Mouse (Mus musculus): Measurements from ENCODE around the gene Camk1. TPM values are rescaled to one million over a fixed set of nuclear protein-coding genes. Genes with fewer than 3 reads are reported as not detected.

Camk1 gene
- total RNA-seq, 2 experiments from 2014 or later: 15.2 to 16.6 TPM

DNA sequence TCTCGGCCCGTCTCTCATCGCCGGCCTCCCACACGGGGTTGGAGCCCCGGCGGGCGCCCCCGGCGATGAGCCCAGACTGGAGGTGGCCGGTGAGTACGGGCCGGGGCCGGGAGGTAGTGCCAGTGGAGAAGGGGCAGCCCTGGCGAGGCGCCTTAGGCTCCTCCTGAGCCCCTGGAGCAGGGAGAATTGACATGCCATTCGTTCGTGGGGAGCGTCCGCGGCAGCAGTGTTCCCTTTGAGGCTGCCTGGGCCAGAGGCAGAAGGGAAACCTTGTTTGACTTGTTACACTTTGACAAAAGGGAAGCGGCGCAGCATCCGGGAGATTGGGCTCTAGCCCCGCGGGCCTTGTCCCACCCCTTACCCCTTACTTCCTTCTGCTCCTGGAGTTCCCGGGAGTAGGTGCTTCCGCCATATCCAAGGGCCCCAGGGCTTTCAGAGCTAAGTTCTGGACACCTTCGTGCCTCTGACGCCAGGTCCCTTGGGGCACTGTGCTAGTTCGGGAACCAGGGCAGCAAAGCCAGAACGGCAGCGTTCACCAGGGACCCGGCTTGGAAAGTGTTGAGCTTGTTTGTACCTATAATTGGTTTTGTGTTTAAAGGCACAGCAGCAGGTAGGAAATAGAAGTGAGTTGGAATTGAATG lies 36.2 kb downstream of the Camk1 start:
- ATAC-seq (replicated peaks; ENCODE audit: poor library complexity): peak; percentile 14

DNA sequence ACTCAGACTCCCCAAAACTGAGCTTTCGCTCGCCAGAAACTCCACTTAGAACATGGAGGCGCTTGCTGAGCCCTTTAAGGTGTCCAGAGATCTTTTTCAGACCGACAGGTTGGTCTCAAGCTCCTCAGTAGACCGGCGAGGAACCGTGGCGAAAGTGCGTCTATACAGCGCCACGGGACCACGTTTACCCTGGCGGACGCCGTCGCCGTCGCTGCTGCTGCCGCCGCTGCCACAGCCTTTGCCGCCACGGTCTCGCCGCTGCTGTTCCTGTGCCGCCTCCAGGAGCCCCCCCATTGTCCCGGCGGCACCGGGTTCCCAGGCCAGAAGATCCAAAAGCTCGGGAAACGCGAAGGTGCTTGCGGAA lies 36.8 kb downstream of the Camk1 start, which contains the start of gene Brpf1:
Gene Brpf1 (plus strand): TSS at position 152 of the 364 bp plus-strand sequence.
- ATAC-seq (replicated peaks; ENCODE audit: poor library complexity): peak; percentile 30

DNA sequence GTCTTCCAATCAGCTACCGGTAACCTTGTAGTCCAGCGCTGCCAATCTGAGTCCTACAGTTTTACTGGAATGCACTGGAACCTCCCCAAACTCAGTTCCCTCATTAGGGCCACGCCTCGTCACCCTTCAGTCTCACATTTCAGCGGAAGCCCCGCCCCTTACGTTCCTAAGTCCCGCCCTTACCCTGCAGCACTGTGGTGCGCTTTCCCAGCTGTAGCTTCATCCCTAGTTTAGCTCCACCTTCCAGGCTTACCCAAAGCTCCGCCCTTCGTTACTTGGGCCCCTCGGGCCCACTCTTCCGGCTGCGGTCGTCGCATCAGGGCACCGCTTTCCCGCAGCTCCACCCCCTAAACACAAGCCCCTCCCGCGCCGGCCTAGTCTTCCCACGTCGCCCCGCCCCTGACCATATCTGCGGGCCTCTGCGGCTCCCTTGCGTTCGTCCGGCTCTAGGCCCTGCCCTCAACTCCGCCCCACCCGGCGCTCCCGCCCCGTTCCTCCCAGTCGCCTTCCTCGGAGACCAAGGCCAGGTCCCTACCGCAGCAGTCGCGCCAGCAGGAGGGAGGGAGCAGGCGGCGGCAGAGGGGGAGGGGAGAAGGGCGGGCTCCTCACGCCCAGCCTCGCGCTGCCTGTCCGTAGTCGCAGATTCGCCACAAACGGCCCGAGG lies 37.3 kb downstream of the Camk1 start:
- ATAC-seq (replicated peaks; ENCODE audit: poor library complexity): peak; percentile 76

DNA sequence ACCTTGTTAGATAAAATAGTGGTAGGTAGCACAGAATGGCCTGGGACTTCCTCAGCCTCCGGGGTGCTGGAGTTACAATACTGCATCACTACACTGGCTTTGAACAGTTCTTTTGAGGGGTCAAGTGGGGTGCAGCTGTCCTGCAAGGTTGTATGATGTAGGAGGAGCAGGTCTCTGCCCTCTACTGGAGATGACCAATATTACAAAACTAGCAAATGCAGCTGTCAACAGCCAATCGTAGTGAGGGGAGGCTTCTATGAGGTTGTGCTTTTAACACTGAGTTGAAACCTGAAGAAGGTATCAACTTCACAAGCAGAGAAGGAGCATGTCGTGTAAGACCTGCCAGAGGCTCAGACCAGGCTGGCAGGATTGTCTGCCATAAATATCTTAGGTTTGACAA lies 41.5 kb downstream of the Camk1 start:
- ATAC-seq (replicated peaks; ENCODE audit: poor library complexity): peak; percentile 34

DNA sequence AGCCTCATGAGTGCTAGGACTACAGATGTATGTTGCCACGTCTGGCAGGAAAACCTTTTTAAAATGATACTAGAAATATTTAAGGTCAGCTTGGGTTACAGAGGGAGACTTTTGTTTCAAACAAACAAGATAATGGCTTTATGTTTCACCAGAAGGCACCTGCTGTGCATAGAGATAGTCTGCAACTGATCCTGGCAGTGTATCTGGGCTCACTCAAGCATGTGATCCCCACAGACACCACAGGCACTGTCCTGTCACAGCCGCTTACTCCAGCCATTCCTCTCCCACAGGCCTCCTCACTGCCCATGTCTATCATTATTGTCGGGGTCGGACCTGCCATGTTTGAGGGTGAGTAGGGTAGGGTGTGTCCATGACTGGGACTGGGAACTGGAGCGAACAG lies 42.4 kb downstream of the Camk1 start:
- no peak for ATAC-seq (replicated peaks; ENCODE audit: poor library complexity)

DNA sequence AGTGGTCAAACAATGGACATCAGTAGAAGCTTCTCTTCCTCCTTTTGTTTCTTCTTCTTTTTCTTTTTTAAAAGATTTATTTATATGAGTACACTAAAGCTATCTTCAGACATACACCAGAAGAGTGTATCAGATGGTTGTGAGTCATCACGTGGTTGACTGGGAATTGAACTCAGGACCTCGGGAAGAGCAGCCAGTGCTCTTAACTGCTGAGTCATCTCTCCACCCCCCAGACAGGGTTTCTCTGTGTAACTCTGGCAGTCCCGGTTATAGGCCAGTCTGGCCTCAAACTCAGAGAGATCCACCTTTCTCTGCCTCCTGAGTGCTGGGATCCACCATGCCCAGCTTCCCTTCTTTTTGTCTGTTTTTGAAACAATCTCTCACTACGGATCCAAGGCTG lies 47.1 kb downstream of the Camk1 start:
- no peak for ATAC-seq (replicated peaks; ENCODE audit: poor library complexity)

DNA sequence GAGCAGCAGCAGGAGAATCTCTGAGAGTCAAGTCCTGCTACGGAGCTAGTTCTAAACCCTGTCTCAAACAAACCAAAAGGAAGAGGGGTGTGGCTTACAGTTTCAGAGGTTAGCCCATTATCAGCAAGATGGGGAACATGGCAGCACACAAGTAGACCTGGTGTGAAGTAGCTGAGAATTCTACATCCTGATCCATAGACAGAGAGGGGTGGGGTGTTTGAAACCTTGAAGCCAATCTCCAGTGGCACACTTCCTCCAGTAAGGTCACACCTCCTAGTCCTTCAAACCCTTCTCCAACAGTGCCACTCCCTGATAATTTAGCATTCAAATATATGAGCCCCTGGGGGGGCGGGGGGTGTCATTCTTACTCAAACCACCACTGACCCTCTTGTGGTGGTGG lies 47.7 kb downstream of the Camk1 start:
- ATAC-seq (replicated peaks; ENCODE audit: poor library complexity): no peak

DNA sequence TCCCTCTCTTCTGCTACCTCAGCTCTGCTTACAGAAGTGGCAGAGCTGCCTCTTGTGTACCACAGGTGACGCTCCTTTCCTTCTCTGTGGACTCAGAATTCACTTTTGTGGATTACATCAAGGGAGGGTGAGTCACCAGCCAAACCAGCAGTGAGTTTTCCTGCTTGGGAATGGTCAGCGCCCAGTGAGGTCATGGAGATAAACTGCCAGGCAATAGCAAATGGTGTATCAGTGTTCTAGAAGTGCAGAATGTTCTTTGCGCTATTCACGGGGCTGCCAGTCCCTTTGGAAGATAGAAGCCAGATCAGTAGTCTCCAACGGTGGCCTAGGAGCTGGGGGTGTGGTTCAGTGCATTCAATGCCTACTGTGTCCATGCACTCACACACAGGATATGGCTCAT lies 50.8 kb downstream of the Camk1 start:
- ATAC-seq (replicated peaks; ENCODE audit: poor library complexity): no peak

DNA sequence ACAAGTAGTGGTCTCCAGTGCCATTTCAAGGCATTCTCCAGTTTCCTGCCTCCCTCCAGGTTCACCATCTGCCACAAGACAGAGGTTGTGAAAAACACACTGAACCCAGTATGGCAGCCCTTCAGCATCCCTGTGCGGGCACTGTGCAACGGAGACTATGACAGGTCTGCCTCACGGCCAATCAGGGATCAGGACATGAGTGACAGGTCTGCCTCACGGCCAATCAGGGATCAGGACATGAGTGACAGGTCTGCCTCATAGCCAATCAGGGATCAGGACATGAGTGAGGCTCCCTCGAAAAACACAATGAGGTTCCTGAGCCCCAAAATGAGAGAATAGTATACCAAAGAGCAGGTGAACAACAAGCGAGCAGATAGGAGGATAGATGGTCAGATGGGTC lies 53.4 kb downstream of the Camk1 start:
- ATAC-seq (replicated peaks; ENCODE audit: poor library complexity): 0 out of 2 replicates have a peak, but pooled peaks have one; percentile 39

DNA sequence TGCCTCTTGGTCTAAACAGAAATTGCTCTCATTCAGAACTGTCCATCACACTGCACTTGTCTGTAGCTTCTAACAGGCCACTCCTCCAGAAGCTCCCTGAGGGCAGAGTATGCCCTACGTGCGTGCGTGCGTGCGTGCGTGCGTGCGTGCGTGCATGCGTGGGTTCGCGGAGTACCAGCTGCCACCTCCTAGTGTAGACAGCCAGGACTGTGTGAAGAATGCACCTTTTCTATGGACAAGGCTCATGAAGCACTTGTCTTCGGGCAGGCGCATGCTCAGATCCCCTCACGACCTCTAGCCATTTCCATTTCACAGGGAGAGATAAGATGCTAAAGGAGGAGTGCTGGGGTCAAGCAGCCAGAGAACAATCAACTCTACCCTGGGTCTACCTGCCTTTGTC lies 54.4 kb downstream of the Camk1 start:
- ATAC-seq (replicated peaks; ENCODE audit: poor library complexity): no peak

DNA sequence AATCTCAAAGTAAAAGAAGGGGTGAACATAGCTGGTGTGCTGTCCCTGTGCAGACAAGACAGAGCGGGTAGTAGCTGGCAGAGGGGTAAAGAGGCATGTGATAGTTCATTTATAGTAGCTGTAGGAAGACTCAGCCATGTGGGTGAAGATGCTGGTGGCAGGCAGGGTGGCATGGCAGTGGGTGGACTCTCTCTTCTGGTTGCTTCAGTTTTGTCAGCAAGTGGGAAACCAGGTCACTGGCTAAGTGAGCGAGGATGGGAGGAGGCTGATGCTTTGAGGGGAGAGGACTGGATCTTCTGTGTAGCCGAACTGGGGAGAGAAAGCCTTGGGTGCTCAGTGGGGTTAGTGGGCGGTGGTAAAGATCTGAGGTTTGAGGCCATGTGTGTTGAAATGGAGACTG lies 56.5 kb downstream of the Camk1 start:
- no peak for ATAC-seq (replicated peaks; ENCODE audit: poor library complexity)

DNA sequence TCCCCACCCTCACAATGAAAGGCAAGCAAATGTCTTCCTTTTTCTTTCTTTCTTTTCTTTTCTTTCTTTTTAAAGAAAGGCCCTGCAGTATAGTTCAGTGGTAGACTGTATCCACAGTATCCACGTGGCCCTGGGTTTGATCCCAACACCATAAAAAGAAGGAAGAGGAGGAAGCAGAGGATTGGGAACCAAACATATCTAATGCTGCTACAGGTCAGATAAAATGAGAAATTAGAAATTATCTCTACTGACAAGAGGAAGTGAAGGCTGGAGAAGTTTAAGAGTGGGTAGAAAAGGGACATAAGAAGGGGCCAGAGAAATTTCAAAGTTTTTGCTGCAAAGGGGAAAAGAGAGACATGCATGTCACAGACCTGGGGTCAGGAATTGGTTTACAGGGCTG lies 57.5 kb downstream of the Camk1 start:
- ATAC-seq (replicated peaks; ENCODE audit: poor library complexity): no peak

DNA sequence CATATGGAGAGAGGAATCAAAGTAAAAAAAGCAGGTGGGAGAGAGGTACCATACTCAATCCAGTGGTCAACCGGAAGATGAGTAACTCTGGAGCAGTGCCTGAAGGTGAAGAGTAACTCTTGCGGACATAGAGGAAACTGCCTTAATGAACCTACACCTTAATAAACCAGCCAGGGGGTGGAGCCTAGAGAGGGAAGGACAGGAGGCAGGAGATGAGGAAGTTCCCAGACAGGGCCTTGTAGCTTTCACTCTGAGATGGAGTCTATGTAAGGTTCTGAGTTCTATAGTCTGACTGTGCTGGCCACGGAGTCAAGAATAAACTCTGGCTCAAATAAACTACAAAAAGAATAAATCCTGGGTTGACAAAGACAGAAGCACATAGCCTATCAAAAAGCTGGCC lies 58.9 kb downstream of the Camk1 start:
- peak; percentile 63 for ATAC-seq (replicated peaks; ENCODE audit: poor library complexity)

Other genes with a start within 250 kb of the Camk1 start
- gene Lhfpl4, start 148.6 kb downstream of the Camk1 start, total RNA-seq (2015): 0.15 and 0.39 TPM in 2 replicates
- not detected in 2 replicates for gene Lhfpl4, start 148.6 kb downstream of the Camk1 start, total RNA-seq (2017)
- gene Mtmr14, start 106.1 kb downstream of the Camk1 start, total RNA-seq (2015): 22.7 and 24.3 TPM in 2 replicates
- 39.7 and 55.8 TPM in 2 replicates for gene Mtmr14, start 106.1 kb downstream of the Camk1 start, total RNA-seq (2017)
- 0.49 TPM in 1 of 2 replicates, not detected in the other for gene Cpne9, start 61.7 kb downstream of the Camk1 start, total RNA-seq (2015)
- gene Cpne9, start 61.7 kb downstream of the Camk1 start, total RNA-seq (2017): not detected in 2 replicates
- gene Brpf1, start 36.8 kb downstream of the Camk1 start, total RNA-seq (2015): 33.9 and 34.7 TPM in 2 replicates
- 36.6 and 39.0 TPM in 2 replicates for gene Brpf1, start 36.8 kb downstream of the Camk1 start, total RNA-seq (2017)
- 12.7 and 13.4 TPM in 2 replicates for gene Ogg1, start 17.0 kb downstream of the Camk1 start, total RNA-seq (2015)
- 4.1 and 9.7 TPM in 2 replicates for gene Ogg1, start 17.0 kb downstream of the Camk1 start, total RNA-seq (2017)
- gene Tada3, start 33.9 kb upstream of the Camk1 start, total RNA-seq (2015): 23.0 and 24.5 TPM in 2 replicates
- gene Tada3, start 33.9 kb upstream of the Camk1 start, total RNA-seq (2017): 11.9 and 13.9 TPM in 2 replicates
- gene Arpc4, start 34.1 kb upstream of the Camk1 start, total RNA-seq (2015): 171 and 208 TPM in 2 replicates
- 306 and 331 TPM in 2 replicates for gene Arpc4, start 34.1 kb upstream of the Camk1 start, total RNA-seq (2017)
- 2.5 and 4.3 TPM in 2 replicates for gene Ttll3, start 45.3 kb upstream of the Camk1 start, total RNA-seq (2015)
- gene Ttll3, start 45.3 kb upstream of the Camk1 start, total RNA-seq (2017): 2.0 and 2.9 TPM in 2 replicates
- 3.5 and 5.7 TPM in 2 replicates for gene Rpusd3, start 75.4 kb upstream of the Camk1 start, total RNA-seq (2015)
- 9.2 and 11.8 TPM in 2 replicates for gene Rpusd3, start 75.4 kb upstream of the Camk1 start, total RNA-seq (2017)
- gene Cidec, start 91.8 kb upstream of the Camk1 start, total RNA-seq (2015): not detected in 2 replicates
- gene Cidec, start 91.8 kb upstream of the Camk1 start, total RNA-seq (2017): not detected in 2 replicates
- 76.3 and 85.0 TPM in 2 replicates for gene Jagn1, start 98.6 kb upstream of the Camk1 start, total RNA-seq (2015)
- gene Jagn1, start 98.6 kb upstream of the Camk1 start, total RNA-seq (2017): 21.7 and 28.0 TPM in 2 replicates
- 0.44 and 1.2 TPM in 2 replicates for gene Il17re, start 114.5 kb upstream of the Camk1 start, total RNA-seq (2015)
- gene Il17re, start 114.5 kb upstream of the Camk1 start, total RNA-seq (2017): 0.21 and 0.34 TPM in 2 replicates
- not detected in 2 replicates for gene Il17rc, start 127.4 kb upstream of the Camk1 start, total RNA-seq (2015)
- gene Il17rc, start 127.4 kb upstream of the Camk1 start, total RNA-seq (2017): not detected in 2 replicates
- gene Creld1, start 139.3 kb upstream of the Camk1 start, total RNA-seq (2015): 5.9 and 6.1 TPM in 2 replicates
- gene Creld1, start 139.3 kb upstream of the Camk1 start, total RNA-seq (2017): 4.7 and 6.6 TPM in 2 replicates
- gene Prrt3, start 157.9 kb upstream of the Camk1 start, total RNA-seq (2015): not detected in 2 replicates
- not detected in 2 replicates for gene Prrt3, start 157.9 kb upstream of the Camk1 start, total RNA-seq (2017)
- gene Emc3, start 187.7 kb upstream of the Camk1 start, total RNA-seq (2015): 60.4 and 64.5 TPM in 2 replicates
- 31.7 and 34.5 TPM in 2 replicates for gene Emc3, start 187.7 kb upstream of the Camk1 start, total RNA-seq (2017)
- gene Fancd2, start 187.7 kb upstream of the Camk1 start, total RNA-seq (2015): 24.0 and 24.3 TPM in 2 replicates
- gene Fancd2, start 187.7 kb upstream of the Camk1 start, total RNA-seq (2017): 26.6 and 27.4 TPM in 2 replicates